29 mouse cellular contexts compared by ENCODE assay signal in the genomic region with DNA sequence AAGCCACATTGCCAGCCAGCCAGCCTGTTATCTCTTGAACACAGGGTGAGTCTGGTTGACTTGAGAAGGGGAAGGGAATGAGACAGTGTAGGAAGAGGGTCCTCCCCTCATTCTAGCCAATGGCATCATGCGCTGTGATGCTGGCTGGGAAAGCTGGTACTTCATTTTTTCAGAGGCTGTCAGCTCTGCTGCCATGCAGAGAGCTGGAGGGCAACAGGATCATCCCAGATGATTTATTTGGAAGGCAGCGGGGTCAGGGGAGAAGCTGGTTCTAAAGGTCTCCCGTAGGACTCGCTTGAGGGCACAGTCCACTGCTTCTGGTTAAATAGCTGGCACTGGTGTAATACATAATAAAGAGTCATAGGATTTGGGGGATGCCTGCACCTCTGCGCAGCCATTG. TPM values are rescaled to one million over a fixed set of nuclear protein-coding genes. Genes with fewer than 3 reads are reported as not detected.
A peak's percentile ranks its signal among the peaks of the same experiment; 100 is the strongest.
DNase-seq lines count a peak whose midpoint lies in the region; ATAC-seq lines count a peak whose summit lies in the region.
"Had no signal": no experiment of that assay in that cellular context is flagged by ENCODE, and none has a peak within 500 bp of the region (broad histone marks: within the 10 kb centered on the region; RNA-seq: fewer than 3 reads in every experiment).

No protein-coding gene starts in this region.

- peaks cover 5% of the 10 kb centered on the region; the same call in 1 of the 2 replicates for H3K27me3 ChIP-seq in kidney, embryonic 14.5 days (ENCODE audit: control insufficient read depth, insufficient read depth, low read length)
- H3K27me3 ChIP-seq in midbrain, embryonic 11.5 days (ENCODE audit: control insufficient read depth, insufficient read depth, low read length), result peaks cover 11% of the 10 kb centered on the region
- peaks cover 26% of the 10 kb centered on the region for H3K27me3 ChIP-seq in midbrain, embryonic 15.5 days (replicated peaks)
- H3K27me3 ChIP-seq: CH12.LX, Patski had no signal

- no peak overlapping the region for H3K4me2 ChIP-seq in kidney, embryonic 14.5 days (replicated peaks; ENCODE audit: low read depth, low read length)
- H3K4me2 ChIP-seq in midbrain, embryonic 11.5 days, result no peak overlapping the region
- no peak overlapping the region for H3K4me2 ChIP-seq in midbrain, embryonic 15.5 days
- H3K4me2 ChIP-seq: embryonic facial prominence, embryonic 12.5 days; embryonic facial prominence, embryonic 15.5 days; heart, embryonic 12.5 days; heart, embryonic 15.5 days; hindbrain, embryonic 15.5 days had no signal

- no peaks in the 10 kb centered on the region for H3K36me3 ChIP-seq in kidney, embryonic 14.5 days (ENCODE audit: control insufficient read depth, insufficient read depth, low read length)
- no peaks in the 10 kb centered on the region for H3K36me3 ChIP-seq in midbrain, embryonic 11.5 days (ENCODE audit: control insufficient read depth, insufficient read depth, low read length)
- H3K36me3 ChIP-seq in midbrain, embryonic 15.5 days (replicated peaks), result no peaks in the 10 kb centered on the region
- H3K36me3 ChIP-seq: embryonic facial prominence, embryonic 12.5 days; embryonic facial prominence, embryonic 15.5 days; G1E; heart, embryonic 12.5 days; heart, embryonic 15.5 days; hindbrain, embryonic 15.5 days had no signal

- no peaks in the 10 kb centered on the region for H3K4me1 ChIP-seq in kidney, embryonic 14.5 days (ENCODE audit: control insufficient read depth, insufficient read depth, low read length)
- peaks cover 5% of the 10 kb centered on the region; the same call in 1 of the 2 replicates for H3K4me1 ChIP-seq in midbrain, embryonic 11.5 days (ENCODE audit: control insufficient read depth, insufficient read depth, low read length)
- H3K4me1 ChIP-seq in midbrain, embryonic 15.5 days, result peaks cover 12% of the 10 kb centered on the region

- H3K27ac ChIP-seq in kidney, embryonic 14.5 days (ENCODE audit: low read depth, low read length), result no peak overlapping the region
- H3K27ac ChIP-seq in midbrain, embryonic 11.5 days (ENCODE audit: low read depth, low read length), result no peak overlapping the region
- no peak overlapping the region for H3K27ac ChIP-seq in midbrain, embryonic 15.5 days
- H3K27ac ChIP-seq: embryonic facial prominence, embryonic 12.5 days; embryonic facial prominence, embryonic 15.5 days; gastrocnemius, adult 2 months; heart, embryonic 15.5 days; hindbrain, embryonic 15.5 days had no signal

- no peak overlapping the region for H3K4me3 ChIP-seq in kidney, embryonic 14.5 days (ENCODE audit: low read length)
- H3K4me3 ChIP-seq in midbrain, embryonic 11.5 days (ENCODE audit: low read depth, low read length), result no peak overlapping the region
- no peak overlapping the region for H3K4me3 ChIP-seq in midbrain, embryonic 15.5 days
- H3K4me3 ChIP-seq: embryonic facial prominence, embryonic 12.5 days; embryonic facial prominence, embryonic 15.5 days; gastrocnemius, adult 2 months; heart, embryonic 12.5 days; heart, embryonic 15.5 days; hindbrain, embryonic 15.5 days had no signal

- no peak for ATAC-seq in kidney, embryonic 14.5 days (ENCODE audit: low FRiP score, low TSS enrichment)
- no peak for ATAC-seq in midbrain, embryonic 11.5 days (ENCODE audit: low FRiP score)
- ATAC-seq in midbrain, embryonic 15.5 days (replicated peaks), result no peak
- ATAC-seq: forebrain, embryonic 14.5 days; forebrain, postnatal 0 days; Patski had no signal

- 58% methylated on average over 5 of the region's 5 CpGs for WGBS in kidney, embryonic 14.5 days
- WGBS in midbrain, embryonic 11.5 days, result 86% methylated on average over 5 of the region's 5 CpGs
- WGBS in midbrain, embryonic 15.5 days, result 85% methylated on average over 5 of the region's 5 CpGs

- H3K9ac ChIP-seq in kidney, embryonic 14.5 days (ENCODE audit: low read depth, low read length), result no peak overlapping the region
- H3K9ac ChIP-seq in midbrain, embryonic 11.5 days (ENCODE audit: low read length), result no peak overlapping the region
- no peak overlapping the region for H3K9ac ChIP-seq in midbrain, embryonic 15.5 days
- H3K9ac ChIP-seq: embryonic facial prominence, embryonic 12.5 days; embryonic facial prominence, embryonic 15.5 days; forebrain, postnatal 0 days; heart, embryonic 12.5 days; heart, embryonic 15.5 days; hindbrain, embryonic 15.5 days had no signal

- DNase-seq in kidney, adult 11 months, result peak; percentile 82
- no peak for DNase-seq in kidney, postnatal 10 days
- DNase-seq in kidney, adult 8-10 months, result peak; percentile 72 to 82
- peak; percentile 44 for DNase-seq in midbrain, embryonic 11.5 days (ENCODE audit: low spot score, missing footprints)
- peak; percentile 72 to 81 for DNase-seq in kidney, postnatal 36 days
- no peak for DNase-seq in thymus, postnatal 10 days (ENCODE audit: low spot score in 2 of 2)
- DNase-seq: adrenal gland, postnatal 10 days; B cell, adult 2 months; cerebellum, adult 11 months; cerebellum, adult 2 months; cerebellum, adult 9-11 months; cerebellum, postnatal 25 days; forebrain, postnatal 0 days; gastrocnemius, adult 2 months; gastrocnemius, postnatal 14 days; heart, adult 18-20 months; heart, postnatal 10 days; heart, postnatal 4 days had no signal

- no peaks in the 10 kb centered on the region for H3K9me3 ChIP-seq in kidney, embryonic 14.5 days (ENCODE audit: control insufficient read depth, low read length)
- H3K9me3 ChIP-seq in midbrain, embryonic 11.5 days (ENCODE audit: control insufficient read depth, low read length), result no peaks in the 10 kb centered on the region
- H3K9me3 ChIP-seq in midbrain, embryonic 15.5 days, result no peaks in the 10 kb centered on the region
- H3K9me3 ChIP-seq: embryonic facial prominence, embryonic 12.5 days; embryonic facial prominence, embryonic 15.5 days; G1E; heart, embryonic 12.5 days; heart, embryonic 15.5 days; hindbrain, embryonic 15.5 days had no signal

RNA-seq across cellular contexts. Expression of gene Arhgef3, which starts 3.8 kb away (rescaled TPM):
- 7.7 and 15.0 TPM in 2 replicates for polyA plus RNA-seq in kidney, embryonic 14.5 days (2014; fragmentation: Nextera tagmentation; extraction: Ambion mirVana)
- polyA plus RNA-seq in midbrain, embryonic 11.5 days (2014; fragmentation: Nextera tagmentation; extraction: Ambion mirVana), result 2.2 and 2.6 TPM in 2 replicates
- polyA plus RNA-seq in midbrain, embryonic 15.5 days (2015; fragmentation: Nextera tagmentation; extraction: Ambion mirVana), result 6.3 and 6.8 TPM in 2 replicates

Comparison
In these comparisons a context has a peak if more than half of its experiments do, and no peak if none do; other contexts are left out.
1. DNase-seq: peak in kidney, adult 11 months (single experiment), kidney, adult 8-10 months (2 of 2), midbrain, embryonic 11.5 days (single experiment) and kidney, postnatal 36 days (2 of 2); none in kidney, postnatal 10 days (single experiment) and thymus, postnatal 10 days (0 of 2).